32 mouse cellular contexts compared by ENCODE assay signal in genomic region chr17:13092960-13093359, GRCm38 (mm10). TPM values are rescaled to one million over a fixed set of nuclear protein-coding genes. Genes with fewer than 3 reads are reported as not detected.
"Had no signal": no experiment of that assay in that cellular context is flagged by ENCODE, and none has a peak within 500 bp of the region (broad histone marks: within the 10 kb centered on the region; RNA-seq: fewer than 3 reads in every experiment).

No protein-coding gene starts in this region.

RNA-seq across cellular contexts. Expression of gene Tcp10b, which starts 32.1 kb away (rescaled TPM):
- total RNA-seq: heart, adult 18-20 months had no signal
- polyA plus RNA-seq: heart, embryonic 10.5 days; heart, embryonic 14.5 days; inflammation-experienced regulatory T-cells, adult 6 months; intestine, embryonic 15.5 days; kidney, embryonic 15.5 days; large intestine, adult 2 months; limb, embryonic 11.5 days; limb, embryonic 13.5 days; liver, adult 2 months; liver, embryonic 12.5 days had no signal

RNA-seq across cellular contexts. Expression of gene Unc93a, which starts 38.6 kb away (rescaled TPM):
- total RNA-seq: gastrocnemius, adult 18-20 months; gastrocnemius, adult 8-10 months; gastrocnemius, postnatal 14 days; gastrocnemius, postnatal 36 days; heart, adult 18-20 months; heart, adult 8-10 months; heart, postnatal 10 days; heart, postnatal 25 days; heart, postnatal 4 days; layer of hippocampus, adult 18-20 months; layer of hippocampus, postnatal 36 days; left cerebral cortex, adult 18-20 months had no signal
- polyA plus RNA-seq: heart, embryonic 10.5 days; heart, embryonic 14.5 days; heart, embryonic 16.5 days; hindbrain, embryonic 10.5 days; hindbrain, embryonic 12.5 days; hindbrain, embryonic 14.5 days; hindbrain, embryonic 16.5 days; inflammation-experienced regulatory T-cells, adult 6 months; intestine, embryonic 15.5 days; kidney, embryonic 15.5 days; limb, embryonic 11.5 days; liver, embryonic 12.5 days; liver, embryonic 14.5 days had no signal

RNA-seq across cellular contexts. Expression of gene Gpr31b, which starts 40.9 kb away (rescaled TPM):
- total RNA-seq: gastrocnemius, adult 18-20 months; gastrocnemius, adult 8-10 months; gastrocnemius, postnatal 14 days; gastrocnemius, postnatal 36 days; heart, adult 8-10 months; heart, postnatal 10 days; layer of hippocampus, adult 18-20 months; layer of hippocampus, adult 8-10 months; layer of hippocampus, postnatal 14 days; layer of hippocampus, postnatal 36 days; left cerebral cortex, adult 18-20 months; left cerebral cortex, postnatal 25 days; liver, adult 2 months had no signal
- polyA plus RNA-seq: heart, embryonic 10.5 days; hindbrain, embryonic 10.5 days; hindbrain, embryonic 12.5 days; inflammation-experienced regulatory T-cells, adult 6 months; intestine, embryonic 15.5 days; limb, embryonic 11.5 days; limb, embryonic 13.5 days; limb, embryonic 15.5 days; liver, adult 2 months; liver, embryonic 12.5 days had no signal
